Mouse (Mus musculus) spleen, adult 2 months (tissue): Measurements from ENCODE around the gene Smyd1. TPM values are rescaled to one million over a fixed set of nuclear protein-coding genes. Genes with fewer than 3 reads are reported as not detected.

Experiments
- DNase-seq, 2 experiments: peaks; one replicate each; pipeline versions ENCODE4 v3.0.0 to v3.0.0-alpha.2; 2012 to 2021; ENCODE audit warnings: low spot score in 2 of 2, low read depth in 1 of 2
- H3K27ac ChIP-seq: fragments of 200-500 bp; 2 replicates; pipeline ENCODE4 v1.5.1; 2012; ENCODE audit warnings: low read length, inconsistent platforms; ENCODE audit not compliant: insufficient read depth
- H3K27me3 ChIP-seq: fragments of 200-500 bp; 2 replicates; pipeline ENCODE4 v1.6.1; 2012; ENCODE audit warnings: mild to moderate bottlenecking, moderate library complexity, low read length, inconsistent platforms; ENCODE audit not compliant: control insufficient read depth, insufficient read depth
- H3K36me3 ChIP-seq: fragments of 200-500 bp; 2 replicates; pipeline ENCODE4 v1.6.1; 2012; ENCODE audit warnings: mild to moderate bottlenecking, low read length, inconsistent platforms; ENCODE audit not compliant: control insufficient read depth, insufficient read depth
- H3K4me1 ChIP-seq: fragments of 200-500 bp; 2 replicates; pipeline ENCODE4 v1.6.1; 2011; ENCODE audit warnings: inconsistent platforms; ENCODE audit not compliant: control insufficient read depth, insufficient read depth, insufficient read length
- H3K4me3 ChIP-seq: fragments of 200-500 bp; 2 replicates; pipeline ENCODE4 v1.5.1; 2011; ENCODE audit warnings: mild to moderate bottlenecking, inconsistent platforms; ENCODE audit not compliant: insufficient read depth, insufficient read length; ENCODE audit errors: extremely low read depth
- CTCF ChIP-seq: fragments of 200-500 bp; IDR thresholded peaks from 2 replicates; pipeline ENCODE4 v1.5.1; 2011; ENCODE audit warnings: mild to moderate bottlenecking, inconsistent platforms; ENCODE audit not compliant: insufficient read depth, insufficient read length, insufficient replicate concordance; ENCODE audit errors: extremely low read depth
- POLR2A ChIP-seq: fragments of 200-500 bp; IDR thresholded peaks from 2 replicates; pipeline ENCODE4 v1.6.1; 2011; ENCODE audit warnings: low read depth, low read length, inconsistent platforms
- WGBS: fragments of 180-500 bp; shearing (Covaris S2); methylation state at CpG from one replicate; pipeline ENCODE4 v1.1.7; 2018; 5-methylcytosine and 5-hydroxymethylcytosine counted together
- polyA plus RNA-seq: library from polyadenylated mRNA; depleted of rRNA; stranded (reverse); fragments of >200 nt; gene quantifications from 2 replicates; pipeline ENCODE4 v1.2.3, GENCODE M21; 2012

Gene Smyd1
- polyA plus RNA-seq, 1 experiment, result 0.48 TPM

- no peak overlapping the region for H3K27ac ChIP-seq
- no peak overlapping the region for H3K4me3 ChIP-seq
- 73% methylated on average over 5 of the region's 5 CpGs for WGBS
- no peak for DNase-seq
- no peaks in the 10 kb centered on the region for H3K36me3 ChIP-seq
- no peaks in the 10 kb centered on the region for H3K27me3 ChIP-seq
- no peaks in the 10 kb centered on the region for H3K4me1 ChIP-seq
- TF ChIP-seq POLR2A, result no peak
- no peak for TF ChIP-seq CTCF
Measured at GRCm38 (mm10) chr6:71201925-71202324, 120.1 kb downstream of the Smyd1 start.

GRCm38 (mm10) chr6:71199612-71200011 is 122.4 kb downstream of the Smyd1 start, which contains the start of gene Fabp1:
Gene Fabp1 (plus strand): TSS chr6:71199827.
- Histone ChIP-seq H3K27ac (no peak within 1 kb of the TSS), H3K4me3 (no peak within 1 kb of the TSS)
- DNase-seq, result no peak

GRCm38 (mm10) chr6:71197636-71198535 is 124.1 kb downstream of the Smyd1 start:
- Histone ChIP-seq H3K36me3 (no peaks in the 10 kb centered on the region), H3K4me3 (no peak overlapping the region)

More at GRCm38 (mm10) chr6:71199612-71200011, 122.4 kb downstream of the Smyd1 start, which contains the start of gene Fabp1:
- no peaks in the 10 kb centered on the region for H3K27me3 ChIP-seq
- H3K36me3 ChIP-seq, result no peaks in the 10 kb centered on the region
- TF ChIP-seq CTCF, result no peak
- TF ChIP-seq POLR2A, result no peak
- no peaks in the 10 kb centered on the region for H3K4me1 ChIP-seq
- WGBS, result 76% methylated on average over 4 of the region's 4 CpGs

GRCm38 (mm10) chr6:71196107-71196506 is 125.9 kb downstream of the Smyd1 start:
- no peak for TF ChIP-seq POLR2A
- TF ChIP-seq CTCF, result no peak
- no peaks in the 10 kb centered on the region for H3K36me3 ChIP-seq
- no peaks in the 10 kb centered on the region for H3K27me3 ChIP-seq
- DNase-seq, result no peak
- no peak overlapping the region for H3K27ac ChIP-seq
- no peak overlapping the region for H3K4me3 ChIP-seq
- H3K4me1 ChIP-seq, result no peaks in the 10 kb centered on the region

More at GRCm38 (mm10) chr6:71197636-71198535, 124.1 kb downstream of the Smyd1 start:
- TF ChIP-seq POLR2A, result no peak
- no peak for TF ChIP-seq CTCF
- WGBS, result 83% methylated on average over 13 of the region's 13 CpGs
- Histone ChIP-seq H3K27ac (no peak overlapping the region), H3K27me3 (no peaks in the 10 kb centered on the region), H3K4me1 (no peaks in the 10 kb centered on the region)
- DNase-seq, result no peak

DNA sequence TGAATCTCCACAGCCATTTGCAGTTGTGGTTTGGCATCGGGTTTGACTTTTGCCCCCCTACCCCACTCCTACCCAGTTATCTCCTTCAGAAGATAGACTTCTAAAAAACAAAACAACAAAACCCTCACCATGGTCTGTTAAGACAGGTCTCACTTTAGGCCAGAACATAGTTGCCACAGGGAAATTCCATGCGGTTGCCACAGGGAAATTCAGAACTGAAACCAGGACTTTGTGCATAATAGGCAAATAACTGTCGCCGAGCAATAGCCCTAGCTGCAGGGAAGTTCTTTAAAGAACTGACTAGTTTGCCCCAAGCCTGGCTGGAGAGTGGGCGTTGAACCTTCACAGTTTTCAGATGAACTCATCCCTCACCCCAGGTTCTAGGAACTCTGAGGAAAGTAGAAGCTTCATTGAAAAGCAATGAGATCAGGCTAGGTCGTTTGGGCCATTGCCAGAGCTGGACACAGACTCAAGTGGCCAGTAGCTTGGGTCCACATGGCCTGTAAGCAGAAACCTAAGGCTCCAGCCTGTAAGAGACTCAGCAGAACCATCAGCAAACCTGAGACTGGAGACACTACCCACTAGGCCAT is 128.8 kb downstream of the Smyd1 start:
- Histone ChIP-seq H3K27ac (no peak overlapping the region), H3K27me3 (no peaks in the 10 kb centered on the region), H3K4me3 (no peak overlapping the region), H3K4me1 (no peaks in the 10 kb centered on the region), H3K36me3 (no peaks in the 10 kb centered on the region)
- TF ChIP-seq POLR2A, result no peak
- no peak for TF ChIP-seq CTCF
- no peak for DNase-seq
- 80% methylated on average over 6 of the region's 6 CpGs for WGBS

DNA sequence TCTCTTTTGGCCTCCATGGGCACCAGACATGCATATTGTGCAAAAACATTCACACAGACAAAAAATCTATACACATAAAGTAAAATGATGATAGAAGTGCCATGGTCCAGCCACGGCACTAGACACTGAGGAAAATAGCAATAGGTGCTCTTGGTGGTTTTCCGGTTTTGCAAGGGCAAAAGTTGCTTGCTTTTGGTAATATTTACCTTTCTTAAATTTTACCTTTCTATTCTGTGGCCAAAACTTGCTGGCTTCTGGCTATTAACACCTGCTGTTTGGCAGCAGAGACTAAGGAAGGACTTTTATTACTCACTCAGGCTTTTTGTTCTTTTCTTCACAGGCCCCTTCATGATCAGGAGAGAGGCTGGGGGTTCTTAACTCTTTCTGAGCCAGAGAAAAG is 131.5 kb downstream of the Smyd1 start:
- H3K36me3 ChIP-seq, result no peaks in the 10 kb centered on the region
- no peaks in the 10 kb centered on the region for H3K4me1 ChIP-seq
- WGBS, result 91% methylated on average over 2 of the region's 2 CpGs
- no peak for TF ChIP-seq POLR2A
- TF ChIP-seq CTCF, result no peak
- no peaks in the 10 kb centered on the region for H3K27me3 ChIP-seq
- H3K4me3 ChIP-seq, result no peak overlapping the region
- no peak for DNase-seq
- no peak overlapping the region for H3K27ac ChIP-seq
